Mouse (Mus musculus) midbrain, embryonic 13.5 days (tissue): ENCODE measurements at regions not wholly inside any gene's neighbourhood (a gene's known extent, or its start where the extent isn't known, plus 50 kb on each side); places are given as distances from the start of the nearest gene placed in this dataset.
"Not testable (repeated sequence)": the region's sequence is repeated elsewhere in the genome, so short reads cannot be mapped to it uniquely, and the experiment has no call there.

ENCODE experiments used
- ATAC-seq: fragments of 200-750 bp; cut with Nextera tagmentation; 2 replicates; pipeline ENCODE4 v1.8.0; 2017; ENCODE audit warnings: mild to moderate bottlenecking, moderate TSS enrichment, moderate library complexity
- H3K27ac ChIP-seq: fragments of 300-500 bp; sonication (generic); 2 replicates; pipeline ENCODE4 v1.5.1; 2015; ENCODE audit warnings: inconsistent platforms, mild to moderate bottlenecking, moderate library complexity
- H3K27me3 ChIP-seq: fragments of 300-500 bp; sonication (generic); 2 replicates; pipeline ENCODE4 v1.6.1; 2015; ENCODE audit warnings: mild to moderate bottlenecking, inconsistent platforms
- H3K36me3 ChIP-seq: fragments of 300-500 bp; sonication (generic); 2 replicates; pipeline ENCODE4 v1.6.1; 2015; ENCODE audit warnings: mild to moderate bottlenecking, inconsistent platforms
- H3K4me1 ChIP-seq: fragments of 300-500 bp; sonication (generic); replicated peaks from 2 replicates; pipeline ENCODE4 v1.6.1; 2015; ENCODE audit warnings: inconsistent platforms
- H3K4me2 ChIP-seq: fragments of 300-500 bp; sonication (generic); replicated peaks from 2 replicates; pipeline ENCODE4 v1.6.1; 2015; ENCODE audit warnings: moderate library complexity, mild to moderate bottlenecking, inconsistent platforms
- H3K4me3 ChIP-seq: fragments of 300-500 bp; sonication (generic); replicated peaks from 2 replicates; pipeline ENCODE4 v1.5.1; 2015; ENCODE audit warnings: mild to moderate bottlenecking, inconsistent platforms
- H3K9ac ChIP-seq: fragments of 300-500 bp; sonication (generic); replicated peaks from 2 replicates; pipeline ENCODE4 v1.6.1; 2015; ENCODE audit warnings: mild to moderate bottlenecking, inconsistent platforms
- H3K9me3 ChIP-seq: fragments of 300-500 bp; sonication (generic); 2 replicates; pipeline ENCODE4 v1.6.1; 2016; ENCODE audit warnings: mild to moderate bottlenecking, inconsistent platforms
- WGBS: fragments of 180-500 bp; shearing (Covaris S2); methylation state at CpG from one replicate; pipeline ENCODE4 v1.1.7; 2015; 5-methylcytosine and 5-hydroxymethylcytosine counted together

DNA sequence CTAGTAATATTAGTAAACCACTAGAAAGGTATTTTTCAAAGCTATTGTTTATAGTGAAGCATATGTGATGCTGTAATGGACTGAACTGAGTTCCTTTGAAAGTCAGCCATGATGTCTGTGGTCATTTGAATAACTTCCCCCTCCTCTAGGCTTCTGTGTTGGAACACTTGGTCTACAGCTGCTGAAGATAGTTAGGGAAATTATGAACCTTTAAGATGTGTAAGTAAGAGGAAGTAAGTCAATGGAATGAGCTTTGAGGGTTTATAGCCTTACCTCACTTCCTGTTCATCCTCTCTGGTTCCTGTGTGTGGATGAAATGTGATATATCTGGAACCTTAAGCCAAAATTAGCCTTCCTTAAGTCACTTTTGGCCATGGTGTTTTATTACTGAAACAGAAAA is 145.7 kb upstream of the Tmem229a start:
- Histone ChIP-seq H3K9me3 (no peaks in the 10 kb centered on the region), H3K27me3 (no peaks in the 10 kb centered on the region), H3K4me1 (no peaks in the 10 kb centered on the region), H3K4me2 (no peak overlapping the region), H3K4me3 (no peak overlapping the region), H3K36me3 (no peaks in the 10 kb centered on the region), H3K27ac (no peak overlapping the region), H3K9ac (no peak overlapping the region)
- ATAC-seq = no peak

GRCm38 (mm10) chr6:25087167-25087566 is 131.1 kb upstream of the Tmem229a start:
- Histone ChIP-seq H3K36me3 (no peaks in the 10 kb centered on the region), H3K4me2 (no peak overlapping the region), H3K4me1 (no peaks in the 10 kb centered on the region), H3K9ac (no peak overlapping the region), H3K27me3 (no peaks in the 10 kb centered on the region), H3K9me3 (no peaks in the 10 kb centered on the region), H3K27ac (no peak overlapping the region), H3K4me3 (no peak overlapping the region)
- no peak for ATAC-seq
- 66% methylated on average over 1 of the region's 1 CpGs for WGBS

GRCm38 (mm10) chr6:25085871-25086270 is 129.8 kb upstream of the Tmem229a start:
- Histone ChIP-seq H3K27me3 (no peaks in the 10 kb centered on the region), H3K9ac (no peak overlapping the region), H3K4me3 (no peak overlapping the region), H3K27ac (no peak overlapping the region), H3K4me2 (no peak overlapping the region), H3K9me3 (no peaks in the 10 kb centered on the region), H3K4me1 (no peaks in the 10 kb centered on the region), H3K36me3 (no peaks in the 10 kb centered on the region)
- WGBS = 83% methylated on average over 2 of the region's 2 CpGs
- ATAC-seq = no peak

GRCm38 (mm10) chr6:25085296-25085695 is 129.2 kb upstream of the Tmem229a start:
- H3K4me1 ChIP-seq, ATAC-seq, H3K4me2 ChIP-seq, H3K4me3 ChIP-seq, H3K27me3 ChIP-seq, H3K36me3 ChIP-seq, H3K27ac ChIP-seq, H3K9ac ChIP-seq, H3K9me3 ChIP-seq: not testable (repeated sequence)
- 78% methylated on average over 4 of the region's 4 CpGs for WGBS

DNA sequence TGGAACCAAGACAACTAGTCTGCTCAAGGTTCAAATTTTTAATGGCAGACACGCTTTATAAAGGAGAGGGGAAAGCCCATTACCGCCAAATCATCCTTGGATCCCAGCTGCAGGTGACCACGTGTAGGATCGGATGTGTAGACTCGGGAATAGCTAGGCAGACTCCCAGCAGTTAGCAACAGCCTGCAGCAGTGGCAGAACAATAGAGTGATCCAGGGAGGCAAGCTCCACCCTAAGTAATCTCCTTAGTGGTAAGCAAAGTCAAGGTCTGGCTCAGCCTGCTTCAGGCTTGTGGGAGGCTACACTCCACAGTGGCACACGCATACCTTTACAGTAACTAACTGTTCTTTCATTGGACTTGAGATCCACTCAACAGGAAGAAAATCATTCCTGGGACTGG is 109.8 kb upstream of the Tmem229a start:
- no peak overlapping the region for H3K4me2 ChIP-seq

DNA sequence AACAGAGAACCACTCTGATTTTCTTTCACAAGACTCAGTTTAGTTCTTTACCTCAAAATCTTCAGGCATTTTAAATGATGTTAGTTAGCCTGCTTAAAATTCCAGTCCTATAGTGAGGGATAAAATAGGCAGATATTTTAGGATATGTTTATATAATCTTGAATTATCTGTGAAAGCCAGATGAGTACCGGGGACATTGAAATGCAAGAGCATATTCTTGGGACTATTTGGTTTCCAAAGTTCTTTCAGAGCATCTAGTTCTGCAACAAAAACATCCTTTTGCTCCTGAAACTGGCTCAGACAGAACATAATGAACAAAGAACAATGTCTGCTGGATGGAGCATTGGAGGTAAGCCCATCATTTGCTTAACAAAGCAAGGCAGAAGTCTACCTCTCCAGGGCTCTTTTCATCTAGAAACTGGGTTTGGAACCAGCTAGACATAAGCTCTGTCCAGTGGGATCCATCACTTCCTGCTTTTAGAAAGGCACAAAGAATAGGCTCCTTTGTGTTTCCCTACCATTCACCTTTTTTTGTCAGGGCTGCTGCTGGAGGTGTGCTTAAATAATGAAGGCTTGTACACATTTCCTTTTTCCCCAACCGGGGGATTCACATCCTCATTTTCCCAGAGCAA is 76.9 kb upstream of the Tmem229a start:
- WGBS = 41% methylated on average over 2 of the region's 2 CpGs
- Histone ChIP-seq H3K9me3 (no peaks in the 10 kb centered on the region), H3K4me3 (no peak overlapping the region), H3K36me3 (no peaks in the 10 kb centered on the region), H3K4me2 (no peak overlapping the region), H3K9ac (no peak overlapping the region), H3K27me3 (no peaks in the 10 kb centered on the region), H3K27ac (no peak overlapping the region), H3K4me1 (peaks cover 6% of the 10 kb centered on the region; the same call in 1 of the 2 replicates)
- no peak for ATAC-seq

More for the DNA sequence above, 109.8 kb upstream of the Tmem229a start:
- no peaks in the 10 kb centered on the region for H3K4me1 ChIP-seq
- H3K4me3 ChIP-seq = no peak overlapping the region
- no peak for ATAC-seq
- no peaks in the 10 kb centered on the region for H3K36me3 ChIP-seq
- no peak overlapping the region for H3K9ac ChIP-seq
- no peaks in the 10 kb centered on the region for H3K27me3 ChIP-seq
- H3K27ac ChIP-seq = no peak overlapping the region
- WGBS = 50% methylated on average over 6 of the region's 6 CpGs
- no peaks in the 10 kb centered on the region for H3K9me3 ChIP-seq

GRCm38 (mm10) chr6:25026953-25027352 is 70.9 kb upstream of the Tmem229a start:
- Histone ChIP-seq H3K27ac (no peak overlapping the region), H3K27me3 (no peaks in the 10 kb centered on the region), H3K9me3 (no peaks in the 10 kb centered on the region), H3K4me2 (no peak overlapping the region), H3K9ac (no peak overlapping the region), H3K4me1 (no peaks in the 10 kb centered on the region), H3K4me3 (no peak overlapping the region), H3K36me3 (no peaks in the 10 kb centered on the region)
- no peak for ATAC-seq
- 90% methylated on average over 3 of the region's 3 CpGs for WGBS

- H3K27me3 ChIP-seq = no peaks in the 10 kb centered on the region
- H3K4me3 ChIP-seq = no peak overlapping the region
- WGBS = 13% methylated on average over 2 of the region's 2 CpGs
- ATAC-seq = peak; percentile 53
- H3K9me3 ChIP-seq = no peaks in the 10 kb centered on the region
- H3K27ac ChIP-seq = no peak overlapping the region
- H3K9ac ChIP-seq = no peak overlapping the region
- H3K4me2 ChIP-seq = no peak overlapping the region
- no peaks in the 10 kb centered on the region for H3K36me3 ChIP-seq
- H3K4me1 ChIP-seq = no peaks in the 10 kb centered on the region
Observed at GRCm38 (mm10) chr6:25020005-25020772, 64.1 kb upstream of the Tmem229a start.

GRCm38 (mm10) chr6:25013288-25013606 is 57.1 kb upstream of the Tmem229a start:
- Histone ChIP-seq H3K4me1 (peaks cover 10% of the 10 kb centered on the region), H3K9me3 (no peaks in the 10 kb centered on the region), H3K4me3 (no peak overlapping the region), H3K9ac (no peak overlapping the region), H3K27ac (no peak overlapping the region), H3K4me2 (no peak overlapping the region), H3K36me3 (no peaks in the 10 kb centered on the region), H3K27me3 (no peaks in the 10 kb centered on the region)
- peak; percentile 68 for ATAC-seq
- WGBS = 16% methylated on average over 3 of the region's 3 CpGs

DNA sequence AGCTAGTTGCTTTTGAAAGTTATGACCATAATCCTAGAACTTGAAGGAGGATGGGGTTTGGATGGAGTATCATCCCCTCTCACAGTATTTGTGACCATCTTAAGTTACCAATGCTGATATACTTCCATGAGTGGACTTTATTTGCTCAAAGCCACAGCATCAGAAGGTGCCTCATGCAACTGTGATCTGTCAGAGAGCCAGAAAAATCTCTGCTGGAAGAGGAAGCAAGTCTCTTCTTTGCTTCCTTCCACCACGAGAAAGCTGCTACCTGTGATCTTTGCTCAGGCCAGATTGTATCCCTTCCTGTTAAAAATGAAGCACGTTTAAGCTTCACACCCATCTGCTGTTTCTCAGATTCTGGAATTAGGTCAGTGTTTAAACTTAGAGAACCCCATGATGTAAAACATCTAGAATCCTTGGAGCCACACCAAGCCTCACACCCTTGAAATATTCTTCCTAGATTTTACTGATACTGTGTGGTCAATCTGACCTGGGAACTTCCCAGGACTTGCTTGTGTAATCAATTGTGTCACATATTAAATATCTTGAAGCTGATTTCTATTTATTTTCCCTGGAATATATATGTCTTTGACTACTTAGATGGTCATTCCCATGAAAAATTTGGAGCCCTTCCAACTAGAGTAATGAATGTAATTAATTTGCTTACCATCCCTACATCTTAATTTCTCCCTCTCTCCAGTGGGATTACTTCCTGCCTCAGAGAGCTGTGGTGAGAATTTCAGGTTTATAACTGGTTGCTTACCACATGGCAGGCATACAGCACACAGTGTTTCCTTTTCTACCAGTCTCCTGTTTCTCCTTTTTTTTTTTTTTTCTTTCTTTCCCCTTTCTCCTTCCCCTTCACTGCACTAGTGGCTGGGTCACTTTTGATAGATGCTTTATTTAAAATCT is 56.5 kb upstream of the Tmem229a start:
- Histone ChIP-seq H3K27ac (no peak overlapping the region), H3K4me2 (no peak overlapping the region), H3K9me3 (no peaks in the 10 kb centered on the region), H3K4me3 (no peak overlapping the region), H3K36me3 (no peaks in the 10 kb centered on the region), H3K9ac (no peak overlapping the region), H3K4me1 (peaks cover 10% of the 10 kb centered on the region), H3K27me3 (no peaks in the 10 kb centered on the region)
- ATAC-seq = peak; percentile 73
- WGBS = 75% methylated on average over 2 of the region's 2 CpGs

DNA sequence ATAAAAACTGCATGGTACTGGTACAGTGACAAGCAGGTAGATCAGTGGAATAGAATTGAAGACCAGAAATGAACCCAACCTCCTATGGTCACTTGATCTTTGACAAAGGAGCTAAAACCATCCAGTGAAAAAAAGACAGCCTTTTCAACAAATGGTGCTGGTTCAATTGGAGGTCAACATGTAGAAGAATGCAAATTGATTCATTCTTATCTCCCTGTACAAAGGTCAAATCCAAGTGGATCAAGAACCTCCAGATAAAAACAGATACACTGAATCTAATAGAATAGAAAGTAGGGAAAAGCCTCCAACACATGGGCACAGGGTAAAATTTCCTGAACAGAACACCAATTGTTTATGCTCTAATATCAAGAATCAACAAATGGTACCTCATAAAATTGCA is 52.8 kb upstream of the Tmem229a start:
- not testable (repeated sequence) for H3K4me3 ChIP-seq, H3K4me2 ChIP-seq, ATAC-seq, H3K9me3 ChIP-seq, H3K27ac ChIP-seq, H3K27me3 ChIP-seq, H3K36me3 ChIP-seq, H3K4me1 ChIP-seq, H3K9ac ChIP-seq
